Mouse (Mus musculus) thymus, postnatal 36 days (tissue): ENCODE measurements around the gene Rhox2f.
"Not testable (repeated sequence)": the region's sequence is repeated elsewhere in the genome, so short reads cannot be mapped to it uniquely, and the experiment has no call there.

Source experiments
- DNase-seq, 2 experiments: peaks; one replicate each; pipeline ENCODE4 v3.0.0; 2022; ENCODE audit warnings: mixed read lengths in 2 of 2

Gene Rhox2f

GRCm38 (mm10) chrX:37571105-37571504, at the start of gene Rhox2f:
Gene Rhox2f, plus strand, starts transcription at chrX:37571405.
- DNase-seq, result not testable (repeated sequence)

DNA sequence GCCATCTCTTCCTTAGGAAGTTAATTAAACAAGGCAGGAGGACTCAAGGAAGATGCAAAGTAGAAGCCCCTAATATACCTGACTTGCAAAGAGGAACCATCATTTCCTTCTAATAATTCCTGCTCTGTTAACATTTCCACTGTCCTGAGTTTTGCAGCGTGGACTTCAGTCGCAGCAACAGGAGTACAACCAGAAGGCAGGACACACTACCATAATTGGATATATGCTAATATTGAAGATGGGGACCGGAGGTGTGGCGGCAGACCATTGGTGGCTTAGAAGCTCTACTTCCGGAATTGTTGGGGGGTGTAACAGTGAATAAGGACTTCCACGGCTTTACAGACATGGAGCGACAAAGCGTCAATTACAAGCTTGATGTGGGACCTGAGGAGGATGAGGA, 41.1 kb upstream of the Rhox2f start, which contains the start of gene Rhox2e:
Gene Rhox2e (plus strand): TSS at position 301 of the 400 bp plus-strand sequence.
- not testable (repeated sequence) for DNase-seq

- DNase-seq, result not testable (repeated sequence)
Measured at GRCm38 (mm10) chrX:37541719-37542118, 29.5 kb upstream of the Rhox2f start, which contains the start of gene Rhox3e. Gene Rhox3e, plus strand, starts transcription at chrX:37542019.

GRCm38 (mm10) chrX:37557112-37557511, 14.1 kb upstream of the Rhox2f start, which contains the start of gene Rhox4e:
Gene Rhox4e, plus strand, starts transcription at chrX:37557412.
- not testable (repeated sequence) for DNase-seq

- not testable (repeated sequence) for DNase-seq
Measured at GRCm38 (mm10) chrX:37572638-37573037, 1.4 kb downstream of the Rhox2f start.

- DNase-seq, result not testable (repeated sequence)
Measured at GRCm38 (mm10) chrX:37580692-37581091, 9.5 kb downstream of the Rhox2f start, which contains the start of gene Rhox3f. Gene Rhox3f, plus strand, starts transcription at chrX:37580992.

DNA sequence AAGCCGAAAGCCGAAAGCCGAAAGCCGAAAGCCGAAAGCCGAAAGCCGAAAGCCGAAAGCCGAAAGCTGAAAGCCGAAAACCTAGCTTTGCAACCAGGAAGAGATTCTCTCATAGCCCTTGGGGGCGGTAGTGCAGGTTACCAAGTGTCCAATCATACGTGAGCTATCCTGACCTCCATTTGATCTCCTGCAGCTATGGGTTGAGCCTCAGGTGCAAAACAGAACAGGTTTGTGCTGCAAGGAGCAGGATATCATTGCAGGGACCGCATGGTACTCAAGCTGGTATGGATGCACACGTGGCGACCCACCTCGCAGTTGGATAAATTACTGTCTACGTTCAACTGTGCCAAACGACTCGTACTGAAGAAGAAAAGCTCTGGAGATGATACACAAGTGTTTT, 36.4 kb downstream of the Rhox2f start, which contains the start of gene Rhox4f:
Gene Rhox4f (minus strand): TSS at position 101 of the 400 bp plus-strand sequence.
- not testable (repeated sequence) for DNase-seq
